Mouse (Mus musculus) layer of hippocampus, postnatal 25 days (tissue): ENCODE measurements around the gene 2610008E11Rik. TPM values are rescaled to one million over a fixed set of nuclear protein-coding genes. Genes with fewer than 3 reads are reported as not detected.
"Not testable (repeated sequence)": the region's sequence is repeated elsewhere in the genome, so short reads cannot be mapped to it uniquely, and the experiment has no call there.

ENCODE experiments used
- DNase-seq, 2 experiments: peaks; one replicate each; pipeline ENCODE4 v3.0.0; 2022; ENCODE audit warnings: mixed read lengths in 2 of 2, low spot score in 1 of 2; ENCODE audit errors: extremely low spot score in 1 of 2
- total RNA-seq, 2 experiments: library from RNA; stranded (reverse); gene quantifications; 2 replicates each; pipeline ENCODE4 v1.2.3; 2021

The 2610008E11Rik gene
- total RNA-seq, result 10 to 100 TPM; 22.6 to 24.5 TPM

- DNase-seq, result peak; percentile 78 to 84
Measured at GRCm38 (mm10) chr10:79097161-79097754, at the start of gene 2610008E11Rik. Gene 2610008E11Rik, minus strand, starts transcription at chr10:79097600.

- peak; percentile 17 to 67 for DNase-seq
Measured at GRCm38 (mm10) chr10:79116125-79116849, 18.9 kb upstream of the 2610008E11Rik start.

- no peak for DNase-seq
Measured at GRCm38 (mm10) chr10:79115085-79115484, 17.7 kb upstream of the 2610008E11Rik start.

GRCm38 (mm10) chr10:79110482-79110881, 13.1 kb upstream of the 2610008E11Rik start:
- DNase-seq, result no peak

- no peak for DNase-seq
Measured at GRCm38 (mm10) chr10:79109156-79109555, 11.8 kb upstream of the 2610008E11Rik start.

GRCm38 (mm10) chr10:79107531-79107930, 10.1 kb upstream of the 2610008E11Rik start:
- no peak for DNase-seq

- DNase-seq, result no peak
Measured at GRCm38 (mm10) chr10:79106325-79107282, 9.2 kb upstream of the 2610008E11Rik start.

GRCm38 (mm10) chr10:79096706-79097105, 694 bp downstream of the 2610008E11Rik start:
- DNase-seq, result no peak

- DNase-seq, result no peak
Measured at GRCm38 (mm10) chr10:79091731-79092130, 5.7 kb downstream of the 2610008E11Rik start.

- DNase-seq, result no peak
Measured at GRCm38 (mm10) chr10:79089000-79089399, 8.4 kb downstream of the 2610008E11Rik start.

GRCm38 (mm10) chr10:79086577-79086976, 10.8 kb downstream of the 2610008E11Rik start:
- DNase-seq, result no peak

- not testable (repeated sequence) for DNase-seq
Measured at GRCm38 (mm10) chr10:79057370-79057769, 40.0 kb downstream of the 2610008E11Rik start.

GRCm38 (mm10) chr10:79042457-79042856, 54.9 kb downstream of the 2610008E11Rik start:
- DNase-seq, result not testable (repeated sequence)

GRCm38 (mm10) chr10:79028441-79028840, 69.0 kb downstream of the 2610008E11Rik start, which contains the start of gene Olfr57:
Gene Olfr57, plus strand, starts transcription at chr10:79028741.
- no peak for DNase-seq

Other genes with a start within 250 kb of the 2610008E11Rik start
- gene Olfr1356, start 245.4 kb downstream of the 2610008E11Rik start, total RNA-seq, result not detected
- not detected for gene Olfr1355, start 222.1 kb downstream of the 2610008E11Rik start, total RNA-seq
- gene Olfr1354, start 184.4 kb downstream of the 2610008E11Rik start, total RNA-seq, result not detected
- gene Olfr8, start 147.0 kb downstream of the 2610008E11Rik start, total RNA-seq, result not detected
- gene Olfr1353, start 134.3 kb downstream of the 2610008E11Rik start, total RNA-seq, result not detected
- gene Olfr1352, start 116.5 kb downstream of the 2610008E11Rik start, total RNA-seq, result not detected
- not detected for gene Olfr1351, start 85.1 kb downstream of the 2610008E11Rik start, total RNA-seq
- not detected for gene Olfr57, start 68.9 kb downstream of the 2610008E11Rik start, total RNA-seq
- gene Vmn2r80, start 51.2 kb upstream of the 2610008E11Rik start, total RNA-seq, result not detected
- not detected for gene Vmn2r81, start 150.1 kb upstream of the 2610008E11Rik start, total RNA-seq